Mouse (Mus musculus): ENCODE data around the gene Macf1. TPM values are rescaled to one million over a fixed set of nuclear protein-coding genes. Genes with fewer than 3 reads are reported as not detected.
A peak's percentile ranks its signal among the peaks of the same experiment; 100 is the strongest.

Gene Macf1
- total RNA-seq, 2 experiments from 2014 or later, result 48.4 to 66.4 TPM

DNA sequence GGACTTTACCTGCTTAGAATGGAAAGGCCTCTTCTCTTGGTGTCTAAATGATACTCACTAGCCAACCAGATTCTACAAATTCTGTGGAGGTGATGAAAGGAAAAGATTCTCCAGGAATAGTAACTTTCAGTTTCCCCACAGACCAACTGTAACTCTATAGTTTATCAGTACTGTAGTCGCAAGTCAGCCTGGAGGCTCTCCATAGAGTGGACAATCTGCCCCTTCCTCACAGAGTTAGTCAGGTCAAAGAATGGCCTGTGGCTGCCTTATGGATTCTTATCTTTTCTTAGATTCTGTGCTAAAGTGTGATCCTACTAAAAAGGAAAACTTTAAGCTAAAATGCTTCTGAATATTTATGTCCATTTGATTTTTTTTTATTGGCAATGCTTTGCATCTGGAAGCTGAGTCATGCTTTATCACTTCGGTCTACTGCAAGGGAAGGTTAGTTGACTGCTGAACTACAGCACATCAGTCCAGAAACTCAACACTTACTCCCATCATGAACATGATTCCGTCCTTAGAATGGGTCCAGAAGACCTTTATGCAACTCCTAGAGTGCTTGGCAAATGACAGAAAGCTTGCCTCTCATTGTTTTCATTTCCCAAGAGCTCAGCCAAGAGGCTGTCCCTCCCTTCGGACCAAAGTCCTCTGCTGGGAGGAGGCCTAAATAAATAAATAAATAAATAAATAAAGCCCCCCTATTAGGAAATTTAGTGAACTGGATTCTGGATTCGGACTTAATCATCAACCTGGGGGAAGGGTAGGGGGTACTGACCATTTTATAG is 256.1 kb downstream of the Macf1 start:
- no peak for DNase-seq
- no peak for TF ChIP-seq CTCF (IDR thresholded peaks at IDR 0.05)
- Histone ChIP-seq H3K27ac (peak overlapping the region; percentile 84), H3K4me3 (no peak overlapping the region; the same call in 1 of the 2 replicates)
- intact Hi-C loops (cut with DNase I), result no loop called here

DNA sequence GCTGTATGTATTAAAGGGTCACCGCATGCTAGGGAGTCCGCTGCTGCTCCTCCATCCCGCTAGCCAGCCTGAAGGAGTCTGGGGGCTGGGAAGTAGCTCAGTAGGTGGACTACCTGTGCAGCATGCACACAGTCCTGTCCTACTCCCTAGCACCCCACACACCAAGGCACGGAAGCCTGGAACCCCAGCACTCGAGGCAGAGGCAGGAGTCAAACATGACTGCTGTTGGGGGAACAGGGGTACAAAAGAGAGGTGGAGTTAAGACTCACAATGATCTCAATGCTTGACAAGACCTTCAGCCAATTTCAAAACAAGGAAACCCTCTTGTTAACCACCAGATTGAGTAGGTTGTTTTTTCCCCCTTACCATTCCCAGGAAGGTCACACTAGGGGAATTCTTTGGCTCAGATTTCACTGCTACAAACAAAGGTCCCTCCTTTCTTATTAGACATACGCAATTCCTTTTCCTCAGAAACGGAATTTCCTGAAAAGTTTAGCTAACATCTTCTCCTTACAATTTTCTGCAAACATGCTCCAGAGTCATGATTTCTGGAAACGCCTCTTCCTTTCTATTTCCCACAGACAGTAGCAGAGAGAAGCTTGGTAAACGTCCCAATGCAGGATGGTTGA is 256.8 kb downstream of the Macf1 start:
- TF ChIP-seq CTCF (IDR thresholded peaks at IDR 0.05), result no peak
- Histone ChIP-seq H3K4me3 (peak overlapping the region; percentile 7; the same call in 1 of the 2 replicates), H3K27ac (peak overlapping the region; percentile 84)
- DNase-seq, result no peak
- intact Hi-C loops (cut with DNase I), result no loop called here

DNA sequence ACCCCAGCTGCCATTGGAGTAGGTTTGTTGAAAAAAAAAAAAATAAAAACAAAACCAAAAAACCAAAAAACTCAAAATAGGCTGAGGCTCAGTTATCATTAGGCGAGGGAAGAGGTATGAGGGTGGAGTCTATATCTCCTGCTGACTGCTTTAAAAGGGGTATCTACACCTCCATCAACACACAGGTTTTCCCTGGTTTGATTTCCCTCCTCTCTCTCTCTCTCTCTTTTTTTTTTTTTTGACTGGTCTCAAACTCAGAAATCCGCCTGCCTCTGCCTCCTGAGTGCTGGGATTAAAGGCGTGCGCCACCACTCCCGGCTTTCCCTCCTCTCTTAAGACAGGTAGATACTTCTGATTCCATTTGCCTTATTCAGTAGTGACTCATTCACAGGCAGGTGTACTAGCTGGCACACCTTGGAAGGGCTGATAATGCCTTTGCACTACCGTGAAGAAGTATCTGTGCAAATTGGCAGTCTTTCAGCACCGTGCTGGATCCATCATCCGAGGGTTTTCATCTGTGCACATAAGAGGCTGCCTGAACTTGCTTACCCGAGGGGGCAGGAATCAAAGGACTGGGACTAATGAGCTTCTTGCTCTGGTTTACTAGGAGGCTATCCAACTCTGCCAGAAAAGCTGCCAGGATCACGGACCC is 257.6 kb downstream of the Macf1 start:
- Histone ChIP-seq H3K4me3 (peak overlapping the region; percentile 7; the same call in 1 of the 2 replicates), H3K27ac (peak overlapping the region; percentile 84)
- no peak for DNase-seq
- no peak for TF ChIP-seq CTCF (IDR thresholded peaks at IDR 0.05)
- intact Hi-C loops (cut with DNase I), result no loop called here

DNA sequence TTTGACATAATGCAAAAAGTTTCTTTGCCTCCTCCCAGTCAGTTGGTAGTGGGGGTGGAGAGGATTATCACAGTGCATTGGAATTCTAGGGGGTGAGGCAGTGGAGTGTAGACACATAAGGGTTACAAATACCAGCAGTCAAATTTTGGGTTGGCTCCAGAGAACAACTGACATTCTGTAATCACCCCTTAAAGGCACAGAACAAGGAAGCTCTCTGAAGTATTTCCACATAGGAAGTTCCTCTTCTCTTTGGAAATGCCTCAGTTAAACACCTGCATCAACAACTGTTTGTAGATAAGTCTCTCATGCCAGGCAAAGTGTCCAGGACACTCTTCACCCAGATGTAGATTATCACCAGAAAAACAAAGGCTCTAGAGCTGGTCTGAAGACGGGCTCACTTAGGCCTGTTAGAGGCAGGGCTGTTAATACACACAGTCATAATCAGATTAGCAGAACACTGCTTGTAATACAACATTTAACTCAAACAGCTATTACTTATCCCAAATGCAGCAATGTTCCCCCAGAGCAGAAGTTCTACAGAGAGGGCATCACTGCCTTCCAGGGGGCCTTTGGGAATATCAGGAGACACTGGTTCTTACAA is 258.4 kb downstream of the Macf1 start:
- H3K27ac ChIP-seq, result peak overlapping the region; percentile 84
- DNase-seq, result no peak

DNA sequence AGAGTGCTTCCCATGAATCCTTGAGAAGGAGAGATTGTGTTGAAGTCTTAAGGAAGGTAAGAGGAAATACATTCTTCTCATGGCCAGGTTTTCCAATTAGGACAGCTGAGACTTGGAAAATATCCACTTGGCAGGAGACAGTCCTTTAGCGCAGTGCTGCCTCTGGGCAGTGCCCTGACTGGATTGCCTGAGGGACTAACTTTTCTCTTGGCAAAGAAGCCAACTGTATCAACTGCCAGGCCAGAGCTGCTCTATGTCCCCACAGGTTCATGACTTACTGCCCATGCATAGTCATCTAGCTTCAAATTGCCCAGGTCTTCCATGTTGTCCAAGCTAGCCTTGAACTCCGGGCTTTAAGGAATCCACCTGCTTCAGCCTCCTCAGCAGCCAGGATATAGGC is 260.1 kb downstream of the Macf1 start:
- DNase-seq, result no peak
- H3K27ac ChIP-seq, result peak overlapping the region; percentile 74
- intact Hi-C loops (cut with DNase I), result no loop called here
- no peak overlapping the region for H3K4me3 ChIP-seq
- TF ChIP-seq CTCF (IDR thresholded peaks at IDR 0.05), result no peak

More for the DNA sequence above, 258.4 kb downstream of the Macf1 start:
- H3K4me3 ChIP-seq, result no peak overlapping the region
- TF ChIP-seq CTCF (IDR thresholded peaks at IDR 0.05), result no peak
- intact Hi-C loops (cut with DNase I), result no loop called here

DNA sequence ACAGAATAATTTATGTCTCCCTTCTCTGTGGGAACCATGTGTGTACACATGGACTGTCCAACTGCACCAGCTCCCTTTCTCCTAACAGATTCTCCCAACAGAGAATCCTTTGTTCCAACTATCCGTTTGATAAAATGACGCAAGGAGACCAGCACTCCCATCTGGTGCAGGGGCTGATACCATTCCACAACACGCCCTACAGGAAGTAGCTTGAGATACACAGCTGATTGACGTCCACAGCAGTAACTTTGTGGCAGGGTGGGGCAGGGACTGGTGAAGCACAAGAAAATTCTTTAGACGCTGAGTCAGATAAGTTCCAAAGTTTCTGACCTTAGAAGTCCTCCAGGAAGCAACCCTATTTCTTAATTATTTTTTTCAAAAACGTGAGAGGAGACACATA is 261.3 kb downstream of the Macf1 start:
- intact Hi-C loops (cut with DNase I), result no loop called here
- TF ChIP-seq CTCF (IDR thresholded peaks at IDR 0.05), result no peak
- H3K27ac ChIP-seq, result peak overlapping the region; percentile 74
- peak; percentile 48 for DNase-seq
- no peak overlapping the region for H3K4me3 ChIP-seq

DNA sequence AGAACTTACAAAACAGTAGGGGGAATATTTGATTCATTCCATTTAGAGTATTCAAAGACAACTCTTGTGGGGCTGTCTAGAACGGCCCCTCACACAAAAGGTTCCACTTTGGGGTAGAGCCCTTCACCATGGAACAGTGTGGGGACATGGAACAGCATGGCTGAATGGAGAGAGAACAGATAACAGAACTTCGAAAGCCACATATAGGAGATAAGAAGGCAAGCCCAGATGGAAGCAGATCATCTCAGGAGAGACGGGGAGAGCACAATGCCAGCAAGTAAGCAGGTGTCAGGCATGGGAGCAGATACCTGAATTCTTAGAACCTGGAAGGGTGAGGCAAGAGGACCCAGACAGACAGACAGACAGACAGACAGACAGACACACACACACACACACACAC is 266.1 kb downstream of the Macf1 start:
- intact Hi-C loops (cut with DNase I), result loop anchor here (10.0 kb wide), 1 partner anchor 543 kb away; no protein-coding TSS in a partner anchor
- Histone ChIP-seq H3K4me3 (no peak overlapping the region), H3K27ac (no peak overlapping the region)
- DNase-seq, result no peak
- no peak for TF ChIP-seq CTCF (IDR thresholded peaks at IDR 0.05)

DNA sequence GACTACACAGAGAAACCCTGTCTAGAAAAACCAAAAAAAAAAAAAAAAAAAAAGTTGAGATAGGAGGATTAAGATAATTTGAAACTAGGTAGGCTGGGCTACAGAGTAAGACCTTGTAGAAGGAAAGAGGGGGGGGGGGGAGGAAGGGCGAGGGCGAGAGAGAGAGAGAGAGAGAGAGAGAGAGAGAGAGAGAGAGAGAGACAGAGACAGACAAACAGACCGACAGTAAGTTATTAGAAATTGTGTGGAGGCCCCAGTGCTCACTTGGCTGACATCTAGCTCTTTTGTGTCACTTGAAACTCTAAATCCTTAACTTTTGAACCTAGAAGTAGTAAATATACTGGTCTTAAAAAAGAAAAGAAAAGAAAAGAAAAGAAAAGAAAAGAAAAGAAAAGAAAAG is 266.7 kb downstream of the Macf1 start:
- no peak for TF ChIP-seq CTCF (IDR thresholded peaks at IDR 0.05)
- no peak for DNase-seq
- H3K27ac ChIP-seq, result no peak overlapping the region
- H3K4me3 ChIP-seq, result no peak overlapping the region
- intact Hi-C loops (cut with DNase I), result loop anchor here (10.0 kb wide), 1 partner anchor 543 kb away; no protein-coding TSS in a partner anchor

DNA sequence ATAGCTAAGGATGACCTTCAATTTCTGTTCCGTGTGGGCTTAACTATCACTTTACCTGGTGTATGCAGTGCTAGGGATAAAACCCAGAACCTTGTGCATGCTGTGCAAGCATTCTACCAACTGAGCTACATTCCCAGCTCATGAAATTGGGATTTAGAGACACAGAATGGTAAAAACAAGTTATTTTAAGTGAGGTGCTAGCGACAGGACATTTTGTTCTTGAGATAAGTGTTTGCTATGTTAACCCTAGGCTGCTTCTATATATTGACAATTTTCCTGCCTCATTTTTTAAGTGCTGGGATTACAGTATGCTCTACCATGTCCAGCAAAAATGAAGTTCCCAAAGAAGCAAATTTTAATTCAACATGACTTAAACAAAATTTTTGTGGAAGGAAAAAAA is 267.3 kb downstream of the Macf1 start:
- no peak for TF ChIP-seq CTCF (IDR thresholded peaks at IDR 0.05)
- no peak for DNase-seq
- H3K27ac ChIP-seq, result no peak overlapping the region
- intact Hi-C loops (cut with DNase I), result loop anchor here (10.0 kb wide), 1 partner anchor 542 kb away; no protein-coding TSS in a partner anchor
- H3K4me3 ChIP-seq, result no peak overlapping the region

DNA sequence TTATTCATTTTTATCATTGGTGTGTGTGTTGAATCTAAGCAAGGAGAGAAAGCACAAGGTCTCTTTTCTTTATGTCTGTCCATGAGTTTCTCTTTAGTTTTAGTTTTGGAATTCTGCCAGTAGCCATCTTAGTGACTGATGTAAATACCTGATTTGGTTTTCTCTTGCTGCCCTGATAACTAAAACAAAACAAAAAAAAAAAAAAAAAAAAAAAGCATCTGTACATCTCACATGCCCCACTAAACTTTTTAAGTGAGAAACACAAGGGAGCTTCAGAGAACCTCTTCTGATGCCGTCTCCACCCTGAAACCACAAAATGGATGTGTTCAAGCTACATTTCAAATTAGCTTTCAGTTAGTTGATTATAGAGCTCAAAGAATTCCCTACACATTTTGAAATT is 268.6 kb downstream of the Macf1 start:
- Histone ChIP-seq H3K27ac (peak overlapping the region; percentile 63), H3K4me3 (no peak overlapping the region)
- intact Hi-C loops (cut with DNase I), result loop anchor here (10.0 kb wide), 1 partner anchor 541 kb away; no protein-coding TSS in a partner anchor
- no peak for TF ChIP-seq CTCF (IDR thresholded peaks at IDR 0.05)
- no peak for DNase-seq

DNA sequence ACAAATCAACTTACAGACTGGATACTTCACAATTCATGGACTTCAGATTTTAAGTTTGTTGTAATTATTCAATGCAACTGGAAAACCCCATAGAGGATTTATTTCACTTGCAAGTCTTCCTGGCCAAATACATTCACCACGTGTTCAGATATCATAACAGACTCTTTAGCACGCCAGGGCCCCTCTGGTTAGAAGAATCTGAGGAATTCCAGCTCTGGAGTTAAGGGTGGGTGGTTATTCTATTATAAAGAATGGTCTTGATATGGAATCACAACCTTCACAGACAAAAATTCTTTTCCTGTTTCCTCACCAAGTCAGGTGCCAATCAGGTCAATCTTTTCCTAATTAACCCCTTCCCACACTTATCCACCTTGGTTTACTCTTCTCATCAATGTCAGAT is 270.3 kb downstream of the Macf1 start:
- TF ChIP-seq CTCF (IDR thresholded peaks at IDR 0.05), result no peak
- DNase-seq, result no peak
- Histone ChIP-seq H3K4me3 (no peak overlapping the region), H3K27ac (peak overlapping the region; percentile 96)
- intact Hi-C loops (cut with DNase I), result loop anchor here (5.0 to 10.0 kb wide), 2 partner anchors 43 to 539 kb away; no protein-coding TSS in a partner anchor

DNA sequence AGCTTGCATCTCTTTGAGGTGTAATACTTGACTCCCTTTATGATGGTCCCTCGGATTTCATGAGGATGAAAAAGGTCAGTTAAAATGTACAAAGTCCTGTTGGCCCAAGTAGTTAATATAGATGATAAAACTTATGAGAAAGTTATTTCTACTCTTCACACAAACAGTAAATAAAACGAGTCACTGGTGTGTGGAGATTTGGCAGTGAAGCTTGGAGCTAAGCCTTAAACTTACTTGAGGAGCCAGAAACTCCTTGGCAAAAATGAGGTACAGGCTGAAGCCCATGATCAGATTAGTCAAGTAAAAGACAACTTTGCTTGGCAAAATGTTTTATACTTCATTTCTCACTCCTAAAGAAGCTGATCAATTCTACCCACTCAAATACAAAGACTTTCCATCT is 271.2 kb downstream of the Macf1 start:
- no peak for DNase-seq
- TF ChIP-seq CTCF (IDR thresholded peaks at IDR 0.05), result no peak
- intact Hi-C loops (cut with DNase I), result loop anchor here (5.0 to 10.0 kb wide), 2 partner anchors 44 to 538 kb away; no protein-coding TSS in a partner anchor
- Histone ChIP-seq H3K4me3 (peak overlapping the region; percentile 76), H3K27ac (peak overlapping the region; percentile 96)

Data from gastrocnemius, adult 2 months (tissue).